Mouse (Mus musculus): ENCODE results near the gene Zfp273. TPM values are rescaled to one million over a fixed set of nuclear protein-coding genes. Genes with fewer than 3 reads are reported as not detected.
"Not testable (repeated sequence)": the region's sequence is repeated elsewhere in the genome, so short reads cannot be mapped to it uniquely, and the experiment has no call there.

Gene Zfp273
- 4.4 and 4.5 TPM in 2 replicates for polyA plus RNA-seq (2015; fragmentation: Nextera tagmentation; extraction: Ambion mirVana)

DNA sequence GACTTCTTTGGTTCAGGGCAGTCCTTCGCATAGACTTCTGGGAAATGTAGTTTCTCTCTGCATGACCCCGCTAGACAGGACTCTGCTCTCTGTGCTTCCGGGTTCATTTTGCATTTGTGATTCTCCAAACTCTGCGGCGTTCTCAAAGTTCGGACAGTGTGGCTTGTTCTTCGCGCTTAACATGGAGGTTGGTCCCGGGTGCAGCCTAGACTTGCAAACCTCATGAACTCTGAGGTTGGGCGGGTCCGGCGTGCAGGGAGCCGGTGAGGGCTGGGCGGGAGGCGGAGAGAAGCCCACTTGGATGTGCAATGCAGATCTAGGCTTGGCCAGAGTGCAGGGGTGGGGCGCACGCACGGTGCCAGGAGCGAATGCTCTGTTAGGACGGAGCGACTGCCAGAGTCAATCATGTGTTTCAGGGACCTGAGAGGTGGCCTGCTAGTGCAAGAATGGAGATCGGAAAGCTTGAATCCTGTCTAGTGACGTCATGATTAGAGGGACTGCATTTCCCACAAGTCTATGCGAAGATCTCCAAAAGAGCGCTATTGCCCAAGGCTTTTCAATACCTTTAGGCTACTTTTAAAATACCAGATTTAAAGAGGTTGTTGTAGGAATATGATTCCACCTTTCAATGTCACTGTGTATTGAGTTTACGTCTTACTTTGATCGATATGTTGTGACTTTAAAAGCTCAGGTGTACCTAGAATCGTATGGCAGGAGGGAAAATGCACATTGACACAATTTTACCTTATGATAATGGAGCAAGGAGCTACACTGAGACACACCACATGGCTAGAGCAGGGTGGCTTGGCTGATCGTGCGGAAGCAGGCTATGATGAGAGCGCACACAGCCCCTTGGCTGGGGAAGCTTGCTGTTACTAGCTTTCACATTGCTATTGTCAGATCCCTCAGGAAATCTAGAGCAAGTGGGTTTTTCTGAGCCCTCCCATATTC lies at the start of gene Zfp273:
TSS of gene Zfp273 (plus strand) at position 31 of the 951 bp plus-strand sequence.
- no peaks in the 10 kb centered on the region for H3K4me1 ChIP-seq (ENCODE audit: control insufficient read depth, insufficient read depth, low read length)
- peak within 1 kb of the TSS; percentile 81 for H3K9ac ChIP-seq (ENCODE audit: low read length)
- peak within 1 kb of the TSS; percentile 88 for H3K4me2 ChIP-seq (ENCODE audit: low read depth, low read length)
- H3K9me3 ChIP-seq (replicated peaks; ENCODE audit: control insufficient read depth, low read length): peaks cover 6% of the 10 kb centered on the region
- no peaks in the 10 kb centered on the region for H3K27me3 ChIP-seq (ENCODE audit: control insufficient read depth, insufficient read depth, low read length)
- peaks cover 3% of the 10 kb centered on the region for H3K36me3 ChIP-seq (ENCODE audit: control insufficient read depth, insufficient read depth)
- peak within 1 kb of the TSS; percentile 93 for H3K27ac ChIP-seq (ENCODE audit: low read length)
- peak within 1 kb of the TSS; percentile 84 for H3K4me3 ChIP-seq (ENCODE audit: low read length)
- ATAC-seq (replicated peaks; ENCODE audit: extremely low read depth, insufficient read depth, low FRiP score): peak; percentile 94
- WGBS: 2% methylated on average over 31 of the region's 31 CpGs

DNA sequence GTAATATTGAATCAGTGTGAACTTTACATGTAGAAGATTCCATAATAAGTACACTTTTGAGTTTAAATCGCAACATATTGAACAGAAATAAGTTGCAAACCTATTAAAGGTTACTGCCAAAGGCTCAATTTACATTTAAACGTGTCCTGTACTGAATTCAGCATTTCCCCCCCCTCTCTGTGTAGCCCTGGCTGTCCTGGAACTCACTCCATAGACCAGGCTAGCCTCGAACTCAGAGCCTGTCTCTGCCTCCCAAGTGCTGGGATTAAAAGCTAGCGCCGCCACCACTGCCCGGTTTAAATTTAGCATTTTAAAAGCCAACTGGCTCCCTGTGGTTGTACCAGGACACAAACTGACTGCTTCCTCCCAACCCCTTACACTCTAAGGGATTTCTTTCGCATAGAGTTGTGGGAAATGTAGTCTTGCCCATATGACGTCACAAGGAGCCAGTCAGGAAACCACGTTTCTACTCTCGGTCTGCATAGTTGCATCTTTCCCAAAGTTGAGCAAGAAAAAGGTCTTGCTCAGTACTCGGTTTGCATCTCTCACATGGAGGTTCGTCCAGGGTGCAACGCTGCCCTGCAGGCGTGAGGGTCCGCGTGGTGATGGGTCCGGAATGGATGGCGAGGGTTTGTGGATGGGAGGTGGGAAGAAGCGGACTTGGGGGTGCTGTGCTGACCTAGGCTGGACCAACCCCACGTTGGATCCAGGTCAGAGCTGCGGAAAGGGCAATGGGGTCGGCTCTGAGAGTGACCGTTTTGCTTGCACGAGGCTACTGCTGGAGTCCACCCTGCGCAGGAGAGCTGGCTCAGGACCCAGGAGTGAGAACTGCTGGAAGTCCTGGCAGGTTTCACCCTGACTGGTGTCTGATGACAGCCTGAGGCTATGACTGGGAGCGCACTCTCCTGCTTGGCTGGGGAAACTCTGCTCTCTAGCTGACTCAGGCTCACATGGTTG lies 34.0 kb upstream of the Zfp273 start, which contains the start of gene Zfp493:
TSS of gene Zfp493 (plus strand) at position 429 of the 957 bp plus-strand sequence.
- Histone ChIP-seq H3K4me2 (ENCODE audit: low read depth, low read length) (peak within 1 kb of the TSS; percentile 74), H3K27ac (ENCODE audit: low read length) (peak within 1 kb of the TSS; percentile 12; the same call in 1 of the 2 replicates), H3K4me1 (ENCODE audit: control insufficient read depth, insufficient read depth, low read length) (no peaks in the 10 kb centered on the region), H3K9me3 (replicated peaks; ENCODE audit: control insufficient read depth, low read length) (peaks cover 3% of the 10 kb centered on the region; the same call in 1 of the 2 replicates), H3K9ac (ENCODE audit: low read length) (peak within 1 kb of the TSS; percentile 72), H3K27me3 (ENCODE audit: control insufficient read depth, insufficient read depth, low read length) (no peaks in the 10 kb centered on the region), H3K36me3 (ENCODE audit: control insufficient read depth, insufficient read depth) (no peaks in the 10 kb centered on the region), H3K4me3 (ENCODE audit: low read length) (peak within 1 kb of the TSS; percentile 66)
- WGBS: 8% methylated on average over 26 of the region's 26 CpGs
- peak; percentile 95 for ATAC-seq (replicated peaks; ENCODE audit: extremely low read depth, insufficient read depth, low FRiP score)

DNA sequence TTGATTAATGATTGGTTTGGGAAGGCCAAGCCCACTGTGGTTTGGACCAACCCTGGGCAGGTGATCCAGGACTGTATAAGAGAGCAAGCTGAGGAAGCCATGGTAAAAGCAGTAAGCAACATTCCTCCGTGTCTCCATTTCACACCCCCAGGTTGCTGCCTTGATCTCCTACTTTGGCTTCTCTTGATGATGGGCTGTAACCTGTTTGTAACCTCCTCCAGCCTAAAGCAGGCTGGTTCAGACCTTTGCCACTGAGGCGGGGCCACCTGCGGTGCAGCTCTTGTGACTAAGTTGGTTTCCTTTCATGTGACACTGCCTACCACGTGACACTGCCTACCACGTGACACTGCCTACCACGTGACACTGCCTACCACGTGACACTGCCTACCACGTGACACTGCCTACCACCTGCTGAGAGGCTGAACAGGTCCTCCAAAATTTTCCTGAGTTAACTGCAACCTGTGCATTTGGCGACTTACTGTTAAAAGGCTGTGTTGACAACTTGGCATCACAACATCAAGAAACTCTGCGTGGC lies 21.6 kb upstream of the Zfp273 start:
- no peak for ATAC-seq (replicated peaks; ENCODE audit: extremely low read depth, insufficient read depth, low FRiP score)
- Histone ChIP-seq H3K9ac (ENCODE audit: low read length) (no peak overlapping the region), H3K4me1 (ENCODE audit: control insufficient read depth, insufficient read depth, low read length) (no peaks in the 10 kb centered on the region), H3K9me3 (replicated peaks; ENCODE audit: control insufficient read depth, low read length) (peaks cover 3% of the 10 kb centered on the region; the same call in 1 of the 2 replicates), H3K4me3 (ENCODE audit: low read length) (no peak overlapping the region), H3K36me3 (ENCODE audit: control insufficient read depth, insufficient read depth) (peaks cover 7% of the 10 kb centered on the region), H3K27me3 (ENCODE audit: control insufficient read depth, insufficient read depth, low read length) (no peaks in the 10 kb centered on the region), H3K27ac (ENCODE audit: low read length) (no peak overlapping the region), H3K4me2 (ENCODE audit: low read depth, low read length) (no peak overlapping the region)
- WGBS: 90% methylated on average over 10 of the region's 10 CpGs

- 82% methylated on average over 3 of the region's 3 CpGs for WGBS
- H3K4me3 ChIP-seq (ENCODE audit: low read length): no peak overlapping the region
These were observed 14.9 kb upstream of the Zfp273 start for GRCm38 (mm10) chr13:67798618-67799017.

GRCm38 (mm10) chr13:67799151-67799550 lies 14.4 kb upstream of the Zfp273 start:
- not testable (repeated sequence) for H3K4me1 ChIP-seq (ENCODE audit: control insufficient read depth, insufficient read depth, low read length); ATAC-seq (replicated peaks; ENCODE audit: extremely low read depth, insufficient read depth, low FRiP score); H3K9me3 ChIP-seq (replicated peaks; ENCODE audit: control insufficient read depth, low read length); H3K27ac ChIP-seq (ENCODE audit: low read length); H3K27me3 ChIP-seq (ENCODE audit: control insufficient read depth, insufficient read depth, low read length); H3K9ac ChIP-seq (ENCODE audit: low read length); H3K4me2 ChIP-seq (ENCODE audit: low read depth, low read length); H3K36me3 ChIP-seq (ENCODE audit: control insufficient read depth, insufficient read depth); H3K4me3 ChIP-seq (ENCODE audit: low read length)
- 78% methylated on average over 3 of the region's 3 CpGs for WGBS

More at GRCm38 (mm10) chr13:67798618-67799017, 14.9 kb upstream of the Zfp273 start:
- H3K4me2 ChIP-seq (ENCODE audit: low read depth, low read length): no peak overlapping the region
- H3K9ac ChIP-seq (ENCODE audit: low read length): no peak overlapping the region
- H3K27me3 ChIP-seq (ENCODE audit: control insufficient read depth, insufficient read depth, low read length): no peaks in the 10 kb centered on the region
- no peaks in the 10 kb centered on the region for H3K9me3 ChIP-seq (replicated peaks; ENCODE audit: control insufficient read depth, low read length)
- no peaks in the 10 kb centered on the region for H3K4me1 ChIP-seq (ENCODE audit: control insufficient read depth, insufficient read depth, low read length)
- ATAC-seq (replicated peaks; ENCODE audit: extremely low read depth, insufficient read depth, low FRiP score): no peak
- no peaks in the 10 kb centered on the region for H3K36me3 ChIP-seq (ENCODE audit: control insufficient read depth, insufficient read depth)
- H3K27ac ChIP-seq (ENCODE audit: low read length): no peak overlapping the region

- Histone ChIP-seq H3K4me1 (ENCODE audit: control insufficient read depth, insufficient read depth, low read length) (no peaks in the 10 kb centered on the region), H3K9ac (ENCODE audit: low read length) (no peak overlapping the region), H3K36me3 (ENCODE audit: control insufficient read depth, insufficient read depth) (no peaks in the 10 kb centered on the region), H3K9me3 (replicated peaks; ENCODE audit: control insufficient read depth, low read length) (peaks cover 2% of the 10 kb centered on the region; the same call in 1 of the 2 replicates), H3K4me2 (ENCODE audit: low read depth, low read length) (no peak overlapping the region), H3K27ac (ENCODE audit: low read length) (no peak overlapping the region), H3K4me3 (ENCODE audit: low read length) (no peak overlapping the region), H3K27me3 (ENCODE audit: control insufficient read depth, insufficient read depth, low read length) (no peaks in the 10 kb centered on the region)
- ATAC-seq (replicated peaks; ENCODE audit: extremely low read depth, insufficient read depth, low FRiP score): no peak
- 53% methylated on average over 1 of the region's 1 CpGs for WGBS
These were observed 1.8 kb upstream of the Zfp273 start for GRCm38 (mm10) chr13:67811651-67812210.

DNA sequence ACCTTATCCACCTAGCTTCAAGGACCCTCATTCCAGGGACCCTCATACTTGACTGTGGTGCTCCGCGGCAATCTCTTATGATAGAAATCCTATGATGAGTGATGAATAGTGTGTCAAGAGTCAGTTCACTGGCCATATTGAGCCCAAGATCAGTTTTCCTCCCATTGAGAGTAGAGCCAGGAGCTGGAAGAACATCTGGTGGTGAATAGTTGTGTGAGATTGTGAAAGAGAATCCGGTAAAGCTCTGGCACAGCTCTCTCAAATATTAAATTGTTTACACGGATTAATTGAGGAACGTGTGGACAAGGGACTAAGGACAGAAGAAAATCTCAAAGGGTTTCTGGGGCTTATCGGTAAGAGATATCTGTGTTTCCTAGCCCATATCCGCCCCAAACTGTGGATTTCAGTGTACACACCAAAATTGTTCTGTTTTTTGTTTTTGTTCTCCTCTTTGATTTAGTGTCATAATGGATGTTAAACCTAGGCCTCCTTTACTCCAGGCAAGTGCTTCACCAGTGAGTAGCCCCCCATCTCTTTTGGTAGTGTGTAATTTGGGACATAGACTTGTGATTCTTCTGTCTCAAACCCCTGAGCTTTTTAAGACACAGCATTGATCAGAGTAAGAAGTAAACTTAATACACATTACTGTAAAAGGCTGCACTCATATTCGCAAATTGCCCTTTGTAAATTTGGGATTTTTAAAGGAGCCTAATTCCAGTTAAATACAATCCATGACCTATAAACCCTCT lies 405 bp upstream of the Zfp273 start:
- Histone ChIP-seq H3K27ac (ENCODE audit: low read length) (no peak overlapping the region), H3K4me3 (ENCODE audit: low read length) (peak overlapping the region; percentile 84), H3K27me3 (ENCODE audit: control insufficient read depth, insufficient read depth, low read length) (no peaks in the 10 kb centered on the region), H3K9me3 (replicated peaks; ENCODE audit: control insufficient read depth, low read length) (peaks cover 6% of the 10 kb centered on the region), H3K36me3 (ENCODE audit: control insufficient read depth, insufficient read depth) (no peaks in the 10 kb centered on the region), H3K9ac (ENCODE audit: low read length) (no peak overlapping the region), H3K4me1 (ENCODE audit: control insufficient read depth, insufficient read depth, low read length) (no peaks in the 10 kb centered on the region), H3K4me2 (ENCODE audit: low read depth, low read length) (0 out of 2 replicates have a peak overlapping the region, but pooled peaks have one; percentile 14)
- ATAC-seq (replicated peaks; ENCODE audit: extremely low read depth, insufficient read depth, low FRiP score): no peak
- 77% methylated on average over 8 of the region's 8 CpGs for WGBS

- no peaks in the 10 kb centered on the region for H3K27me3 ChIP-seq (ENCODE audit: control insufficient read depth, insufficient read depth, low read length)
- no peak for ATAC-seq (replicated peaks; ENCODE audit: extremely low read depth, insufficient read depth, low FRiP score)
- peaks cover 16% of the 10 kb centered on the region for H3K36me3 ChIP-seq (ENCODE audit: control insufficient read depth, insufficient read depth)
- H3K4me3 ChIP-seq (ENCODE audit: low read length): no peak overlapping the region
- WGBS: 70% methylated on average over 1 of the region's 1 CpGs
- H3K9ac ChIP-seq (ENCODE audit: low read length): no peak overlapping the region
- no peak overlapping the region for H3K27ac ChIP-seq (ENCODE audit: low read length)
- no peak overlapping the region for H3K4me2 ChIP-seq (ENCODE audit: low read depth, low read length)
- no peaks in the 10 kb centered on the region for H3K4me1 ChIP-seq (ENCODE audit: control insufficient read depth, insufficient read depth, low read length)
- H3K9me3 ChIP-seq (replicated peaks; ENCODE audit: control insufficient read depth, low read length): peaks cover 16% of the 10 kb centered on the region
These were observed 5.1 kb downstream of the Zfp273 start for GRCm38 (mm10) chr13:67818636-67819035.
